Mouse (Mus musculus) stomach, postnatal 0 days (tissue): ENCODE data around the gene Pttg1ip. TPM values are rescaled to one million over a fixed set of nuclear protein-coding genes. Genes with fewer than 3 reads are reported as not detected.

Experiments
- ATAC-seq: fragments of 200-750 bp; cut with Nextera tagmentation; 2 replicates; pipeline ENCODE4 v1.8.0; 2017; ENCODE audit not compliant: low FRiP score, low TSS enrichment
- DNase-seq: peaks from one replicate; pipeline ENCODE4 v3.0.0-alpha.2; 2016; ENCODE audit warnings: low spot score
- H3K27ac ChIP-seq: fragments of 300-500 bp; sonication (generic); replicated peaks from 2 replicates; pipeline ENCODE4 v1.5.1; 2014; ENCODE audit warnings: mild to moderate bottlenecking, control low read depth
- H3K27me3 ChIP-seq: fragments of 300-500 bp; sonication (generic); 2 replicates; pipeline ENCODE4 v1.6.1; 2014; ENCODE audit warnings: low read length; ENCODE audit not compliant: control insufficient read depth, insufficient read depth
- H3K36me3 ChIP-seq: fragments of 300-500 bp; sonication (generic); 2 replicates; pipeline ENCODE4 v1.6.1; 2014; ENCODE audit warnings: low read length, mixed read lengths; ENCODE audit not compliant: control insufficient read depth, insufficient read depth
- H3K4me1 ChIP-seq: fragments of 300-500 bp; sonication (generic); replicated peaks from 2 replicates; pipeline ENCODE4 v1.6.1; 2014; ENCODE audit warnings: antibody characterized with exemption; ENCODE audit not compliant: control insufficient read depth, insufficient read depth
- H3K4me2 ChIP-seq: fragments of 300-500 bp; sonication (generic); replicated peaks from 2 replicates; pipeline ENCODE4 v1.6.1; 2014; ENCODE audit warnings: low read depth, mild to moderate bottlenecking, control low read depth, moderate library complexity
- H3K4me3 ChIP-seq: fragments of 300-500 bp; sonication (generic); 2 replicates; pipeline ENCODE4 v1.5.1; 2014; ENCODE audit warnings: low read depth, low read length, control low read depth
- H3K9ac ChIP-seq: fragments of 300-500 bp; sonication (generic); 2 replicates; pipeline ENCODE4 v1.6.1; 2014; ENCODE audit warnings: mild to moderate bottlenecking, low read length, control low read depth, mixed read lengths
- H3K9me3 ChIP-seq: fragments of 300-500 bp; sonication (generic); 2 replicates; pipeline ENCODE4 v1.6.1; 2016; ENCODE audit warnings: low read length; ENCODE audit not compliant: control insufficient read depth
- CTCF ChIP-seq: IDR thresholded peaks from 2 replicates; pipeline ENCODE4 v1.5.1; 2016; ENCODE audit warnings: antibody characterized with exemption, low read depth, mild to moderate bottlenecking, moderate library complexity
- EP300 ChIP-seq: optimal IDR thresholded peaks from 2 replicates; pipeline ENCODE3; 2016; ENCODE audit warnings: antibody characterized with exemption
- WGBS: fragments of 180-500 bp; shearing (Covaris S2); extraction: QIAGEN DNeasy Blood & Tissue Kit; methylation state at CpG from one replicate; pipeline ENCODE4 v1.1.7; 2014; 5-methylcytosine and 5-hydroxymethylcytosine counted together
- polyA plus RNA-seq: library from polyadenylated mRNA; unstranded; fragments of >200 nt; fragmentation: Nextera tagmentation; extraction: Ambion mirVana; gene quantifications from 2 replicates; pipeline ENCODE4 v1.2.1, GENCODE M21; 2015

The Pttg1ip gene
- polyA plus RNA-seq, 1 experiment from 2014 or later = 278 TPM

DNA sequence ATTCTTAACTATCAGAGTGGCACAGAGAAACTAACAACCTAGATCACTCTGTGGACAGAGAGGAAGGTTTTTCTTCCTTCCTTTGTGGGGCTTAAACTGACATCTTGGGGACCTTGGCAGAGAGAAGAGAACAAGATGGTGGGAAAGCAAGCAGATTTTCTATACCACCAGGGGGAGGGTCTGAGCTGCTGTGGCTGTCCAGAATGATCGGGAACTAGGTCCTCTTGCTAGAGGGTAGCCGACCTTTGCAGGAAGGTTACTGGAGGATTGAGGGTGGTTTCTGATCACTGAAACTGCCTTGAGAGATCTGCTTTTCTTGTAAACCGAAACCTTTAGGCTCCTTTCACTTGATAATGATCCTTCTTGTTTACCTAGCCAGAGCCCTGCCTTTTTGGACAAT is 9.3 kb upstream of the Pttg1ip start:
- Histone ChIP-seq H3K4me3 (no peak overlapping the region), H3K27ac (peak overlapping the region; percentile 49; the same call in 1 of the 2 replicates), H3K36me3 (no peaks in the 10 kb centered on the region), H3K4me2 (no peak overlapping the region), H3K4me1 (no peaks in the 10 kb centered on the region; the same call in 1 of the 2 replicates), H3K27me3 (no peaks in the 10 kb centered on the region), H3K9me3 (no peaks in the 10 kb centered on the region), H3K9ac (no peak overlapping the region)
- ATAC-seq = no peak
- peak; percentile 65 for TF ChIP-seq CTCF
- TF ChIP-seq EP300 = no peak
- 10% methylated on average over 3 of the region's 3 CpGs for WGBS
- peak; percentile 49 for DNase-seq

DNA sequence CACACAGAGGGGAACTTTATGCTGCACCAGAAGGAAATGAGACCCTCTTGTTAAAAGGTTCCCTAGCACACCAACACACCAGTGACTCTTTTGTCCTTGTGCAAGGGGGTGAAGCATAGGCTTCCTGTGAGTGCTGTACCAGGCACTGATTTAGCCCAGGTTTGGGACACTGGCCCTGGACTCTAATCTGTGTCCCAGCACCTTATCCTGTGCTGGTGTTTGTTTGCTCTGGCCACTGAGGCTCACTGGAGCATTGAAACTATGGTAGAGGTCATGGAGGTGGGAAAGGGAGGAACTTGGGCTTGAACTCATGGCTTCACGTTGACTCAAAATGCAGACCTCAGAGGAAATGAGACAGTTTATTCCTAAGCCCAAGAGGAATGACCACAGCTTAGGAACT is 8.4 kb upstream of the Pttg1ip start:
- Histone ChIP-seq H3K4me1 (no peaks in the 10 kb centered on the region; the same call in 1 of the 2 replicates), H3K27ac (peak overlapping the region; percentile 20; the same call in 1 of the 2 replicates), H3K9ac (no peak overlapping the region), H3K27me3 (no peaks in the 10 kb centered on the region), H3K36me3 (no peaks in the 10 kb centered on the region), H3K4me3 (no peak overlapping the region), H3K9me3 (no peaks in the 10 kb centered on the region), H3K4me2 (no peak overlapping the region)
- DNase-seq (no peak), ATAC-seq (0 out of 2 replicates have a peak, but pooled peaks have one; percentile 22)
- TF ChIP-seq EP300 (no peak), CTCF (no peak)
- WGBS = 57% methylated on average over 1 of the region's 1 CpGs

GRCm38 (mm10) chr10:77580027-77580920 is 1.2 kb upstream of the Pttg1ip start:
- Histone ChIP-seq H3K4me3 (no peak overlapping the region), H3K4me2 (no peak overlapping the region), H3K27me3 (no peaks in the 10 kb centered on the region), H3K9ac (no peak overlapping the region), H3K9me3 (no peaks in the 10 kb centered on the region), H3K36me3 (no peaks in the 10 kb centered on the region), H3K4me1 (peaks cover 8% of the 10 kb centered on the region; the same call in 1 of the 2 replicates), H3K27ac (0 out of 2 replicates have a peak overlapping the region, but pooled peaks have one; percentile 30)
- TF ChIP-seq EP300 (no peak), CTCF (no peak)
- no peak for ATAC-seq
- DNase-seq = no peak
- 50% methylated on average over 10 of the region's 10 CpGs for WGBS

GRCm38 (mm10) chr10:77581023-77581407 is 505 bp upstream of the Pttg1ip start:
- Histone ChIP-seq H3K36me3 (no peaks in the 10 kb centered on the region), H3K9me3 (no peaks in the 10 kb centered on the region), H3K9ac (peak overlapping the region; percentile 56), H3K4me3 (peak overlapping the region; percentile 84), H3K27ac (peak overlapping the region; percentile 99), H3K27me3 (no peaks in the 10 kb centered on the region), H3K4me2 (peak overlapping the region; percentile 71), H3K4me1 (peaks cover 8% of the 10 kb centered on the region; the same call in 1 of the 2 replicates)
- WGBS = 3% methylated on average over 8 of the region's 8 CpGs
- no peak for ATAC-seq
- TF ChIP-seq CTCF (no peak), EP300 (no peak)
- DNase-seq = no peak

DNA sequence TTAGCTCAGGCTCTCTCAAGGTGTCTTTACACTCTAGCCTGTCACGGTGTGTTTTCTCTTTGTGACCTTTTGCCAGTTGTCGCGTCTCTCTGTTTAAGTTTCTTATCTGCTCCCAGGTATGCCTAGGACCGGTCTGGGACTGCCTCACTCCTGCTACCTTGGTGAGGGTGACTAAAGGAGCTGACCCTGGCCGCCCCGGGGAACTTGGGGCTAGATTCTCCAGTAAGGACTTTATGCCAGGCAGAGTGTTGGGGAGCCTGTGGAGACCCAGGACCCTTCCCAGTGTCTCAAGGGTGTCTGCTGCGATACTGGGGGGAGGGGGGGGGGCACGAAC is 732 bp downstream of the Pttg1ip start:
- Histone ChIP-seq H3K36me3 (0 out of 2 replicates have a peak, but pooled peaks cover 3% of the 10 kb centered on the region), H3K27me3 (no peaks in the 10 kb centered on the region), H3K4me3 (peak overlapping the region; percentile 84), H3K9ac (peak overlapping the region; percentile 92), H3K27ac (peak overlapping the region; percentile 99), H3K4me2 (peak overlapping the region; percentile 71), H3K4me1 (peaks cover 8% of the 10 kb centered on the region; the same call in 1 of the 2 replicates), H3K9me3 (no peaks in the 10 kb centered on the region)
- DNase-seq (peak; percentile 73), ATAC-seq (peak; percentile 75)
- TF ChIP-seq EP300 = no peak
- no peak for TF ChIP-seq CTCF
- 9% methylated on average over 8 of the region's 8 CpGs for WGBS
